Mouse (Mus musculus) forebrain, embryonic 14.5 days (tissue): ENCODE results near the gene Map1b. TPM values are rescaled to one million over a fixed set of nuclear protein-coding genes. Genes with fewer than 3 reads are reported as not detected.

ENCODE experiments used
- ATAC-seq: fragments of 200-750 bp; cut with Nextera tagmentation; 2 replicates; pipeline ENCODE4 v1.8.0; 2017; ENCODE audit warnings: mild to moderate bottlenecking, moderate library complexity
- DNase-seq: peaks from one replicate; pipeline ENCODE4 v3.0.0-alpha.2; 2015; ENCODE audit warnings: low spot score
- H3K27ac ChIP-seq: fragments of 300-500 bp; sonication (generic); 2 replicates; pipeline ENCODE4 v1.5.1; 2014; ENCODE audit warnings: low read depth, mild to moderate bottlenecking, control low read depth, low read length, moderate library complexity
- H3K27me3 ChIP-seq: fragments of 300-500 bp; sonication (generic); replicated peaks from 2 replicates; pipeline ENCODE4 v1.6.1; 2014; ENCODE audit warnings: low read length, control low read depth, mixed read lengths; ENCODE audit not compliant: control insufficient read depth, insufficient read depth
- H3K36me3 ChIP-seq: fragments of 300-500 bp; sonication (generic); 2 replicates; pipeline ENCODE4 v1.6.1; 2014; ENCODE audit warnings: low read length, control low read depth; ENCODE audit not compliant: control insufficient read depth, insufficient read depth
- H3K4me1 ChIP-seq: fragments of 300-500 bp; sonication (generic); 2 replicates; pipeline ENCODE4 v1.6.1; 2014; ENCODE audit warnings: antibody characterized with exemption, low read length, control low read depth; ENCODE audit not compliant: control insufficient read depth, insufficient read depth
- H3K4me2 ChIP-seq: fragments of 300-500 bp; sonication (generic); 2 replicates; pipeline ENCODE4 v1.6.1; 2014; ENCODE audit warnings: mild to moderate bottlenecking, control low read depth, low read length
- H3K4me3 ChIP-seq: fragments of 300-500 bp; sonication (generic); 2 replicates; pipeline ENCODE4 v1.5.1; 2014; ENCODE audit warnings: low read depth, low read length, control low read depth
- H3K9ac ChIP-seq: fragments of 300-500 bp; sonication (generic); 2 replicates; pipeline ENCODE4 v1.6.1; 2014; ENCODE audit warnings: mild to moderate bottlenecking, low read length, control low read depth, moderate library complexity
- H3K9me3 ChIP-seq: fragments of 300-500 bp; sonication (generic); replicated peaks from 2 replicates; pipeline ENCODE4 v1.6.1; 2016; ENCODE audit warnings: low read length, control low read depth, mixed read lengths; ENCODE audit not compliant: control insufficient read depth
- WGBS: fragments of 180-500 bp; shearing (Covaris S2); extraction: QIAGEN DNeasy Blood & Tissue Kit; methylation state at CpG from one replicate; pipeline ENCODE4 v1.1.7; 2014; 5-methylcytosine and 5-hydroxymethylcytosine counted together
- polyA plus RNA-seq: library from polyadenylated mRNA; unstranded; fragments of >200 nt; fragmentation: Nextera tagmentation; extraction: Ambion mirVana; gene quantifications from 2 replicates; pipeline ENCODE4 v1.2.1, GENCODE M21; 2014

Gene Map1b
- polyA plus RNA-seq, 1 experiment from 2014 or later: 1,380 TPM

- no peaks in the 10 kb centered on the region for H3K9me3 ChIP-seq
Observed at GRCm38 (mm10) chr13:99554960-99555359, 38.6 kb upstream of the Map1b start.

GRCm38 (mm10) chr13:99554466-99554865 lies 38.1 kb upstream of the Map1b start:
- no peak for ATAC-seq
- no peaks in the 10 kb centered on the region for H3K36me3 ChIP-seq
- WGBS: 72% methylated on average over 6 of the region's 6 CpGs
- H3K27ac ChIP-seq: 0 out of 2 replicates have a peak overlapping the region, but pooled peaks have one; percentile 14
- no peak overlapping the region for H3K9ac ChIP-seq
- DNase-seq: no peak
- no peaks in the 10 kb centered on the region for H3K27me3 ChIP-seq
- peaks cover 14% of the 10 kb centered on the region for H3K4me1 ChIP-seq
- H3K4me2 ChIP-seq: no peak overlapping the region
- H3K4me3 ChIP-seq: no peak overlapping the region
- H3K9me3 ChIP-seq: no peaks in the 10 kb centered on the region

More at GRCm38 (mm10) chr13:99554960-99555359, 38.6 kb upstream of the Map1b start:
- Histone ChIP-seq H3K27ac (0 out of 2 replicates have a peak overlapping the region, but pooled peaks have one; percentile 41), H3K36me3 (no peaks in the 10 kb centered on the region), H3K9ac (no peak overlapping the region), H3K4me2 (no peak overlapping the region), H3K4me3 (no peak overlapping the region), H3K4me1 (peaks cover 9% of the 10 kb centered on the region), H3K27me3 (no peaks in the 10 kb centered on the region)
- WGBS: 76% methylated on average over 8 of the region's 8 CpGs
- DNase-seq (peak; percentile 52), ATAC-seq (0 out of 2 replicates have a peak, but pooled peaks have one; percentile 55)

DNA sequence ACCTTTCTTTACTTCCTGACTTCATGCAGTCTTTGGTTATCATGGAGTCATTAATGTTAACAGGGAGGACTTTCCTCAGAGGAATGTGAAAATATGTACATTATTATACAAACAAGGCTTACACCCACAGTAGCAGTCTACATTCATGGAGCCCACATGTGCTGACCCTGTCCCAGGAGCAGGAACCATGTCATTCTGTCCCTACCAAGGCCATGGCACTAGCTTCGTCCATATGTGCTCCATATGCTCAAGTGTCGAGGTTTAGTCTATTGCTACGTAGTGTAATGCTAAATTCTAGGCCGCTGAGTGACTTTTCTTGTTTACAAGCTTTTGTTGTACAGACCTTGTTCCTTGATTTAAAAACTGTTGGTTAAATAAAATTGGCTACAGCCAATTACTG lies 36.0 kb upstream of the Map1b start:
- WGBS: 88% methylated on average over 4 of the region's 4 CpGs
- ATAC-seq (no peak), DNase-seq (no peak)
- no peak overlapping the region for H3K4me2 ChIP-seq
- no peaks in the 10 kb centered on the region for H3K27me3 ChIP-seq
- no peak overlapping the region for H3K27ac ChIP-seq
- H3K4me1 ChIP-seq: peaks cover 14% of the 10 kb centered on the region
- no peaks in the 10 kb centered on the region for H3K36me3 ChIP-seq
- no peak overlapping the region for H3K9ac ChIP-seq
- no peaks in the 10 kb centered on the region for H3K9me3 ChIP-seq
- no peak overlapping the region for H3K4me3 ChIP-seq

GRCm38 (mm10) chr13:99550679-99551369 lies 34.5 kb upstream of the Map1b start:
- Histone ChIP-seq H3K4me1 (peaks cover 14% of the 10 kb centered on the region), H3K27me3 (no peaks in the 10 kb centered on the region), H3K36me3 (no peaks in the 10 kb centered on the region), H3K4me3 (no peak overlapping the region), H3K9me3 (no peaks in the 10 kb centered on the region), H3K4me2 (no peak overlapping the region), H3K27ac (peak overlapping the region; percentile 34; the same call in 1 of the 2 replicates), H3K9ac (no peak overlapping the region)
- DNase-seq: no peak
- WGBS: 56% methylated on average over 12 of the region's 12 CpGs
- peak; percentile 57; the same call in 1 of the 2 replicates for ATAC-seq

DNA sequence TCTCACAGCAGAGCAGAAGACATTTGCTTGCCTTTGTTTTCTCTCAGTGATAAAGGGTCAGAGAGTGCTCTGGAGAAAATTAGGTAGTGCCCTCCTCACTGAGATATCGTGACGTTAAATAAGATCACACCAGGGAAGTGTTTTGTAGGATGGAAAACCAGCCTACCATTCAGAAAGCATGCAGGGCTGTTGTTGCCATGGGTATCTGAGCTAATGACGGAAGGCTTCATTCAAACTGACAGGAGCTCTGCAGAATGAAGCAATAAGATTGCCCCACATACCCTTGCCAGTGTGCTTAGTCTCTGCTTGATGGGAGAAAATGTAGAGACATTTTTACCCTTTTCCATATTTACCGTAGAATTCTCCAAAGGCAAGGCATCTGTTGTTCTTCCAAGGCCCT lies 33.7 kb upstream of the Map1b start:
- H3K4me3 ChIP-seq: no peak overlapping the region
- no peaks in the 10 kb centered on the region for H3K9me3 ChIP-seq
- 42% methylated on average over 4 of the region's 4 CpGs for WGBS
- H3K27me3 ChIP-seq: no peaks in the 10 kb centered on the region
- ATAC-seq (peak; percentile 29; the same call in 1 of the 2 replicates), DNase-seq (no peak)
- no peak overlapping the region for H3K27ac ChIP-seq
- H3K9ac ChIP-seq: no peak overlapping the region
- H3K4me1 ChIP-seq: peaks cover 14% of the 10 kb centered on the region
- H3K36me3 ChIP-seq: no peaks in the 10 kb centered on the region
- H3K4me2 ChIP-seq: no peak overlapping the region

GRCm38 (mm10) chr13:99549584-99549983 lies 33.2 kb upstream of the Map1b start:
- H3K9ac ChIP-seq: no peak overlapping the region
- no peaks in the 10 kb centered on the region for H3K9me3 ChIP-seq
- H3K27ac ChIP-seq: no peak overlapping the region
- H3K4me3 ChIP-seq: no peak overlapping the region
- peaks cover 14% of the 10 kb centered on the region for H3K4me1 ChIP-seq
- WGBS: 22% methylated on average over 9 of the region's 9 CpGs
- H3K36me3 ChIP-seq: no peaks in the 10 kb centered on the region
- DNase-seq: no peak
- no peak overlapping the region for H3K4me2 ChIP-seq
- peak; percentile 44; the same call in 1 of the 2 replicates for ATAC-seq
- no peaks in the 10 kb centered on the region for H3K27me3 ChIP-seq

GRCm38 (mm10) chr13:99546832-99547231 lies 30.5 kb upstream of the Map1b start:
- 96% methylated on average over 5 of the region's 5 CpGs for WGBS
- no peak overlapping the region for H3K4me3 ChIP-seq
- H3K27me3 ChIP-seq: no peaks in the 10 kb centered on the region
- H3K4me1 ChIP-seq: peaks cover 18% of the 10 kb centered on the region
- H3K9ac ChIP-seq: no peak overlapping the region
- no peaks in the 10 kb centered on the region for H3K9me3 ChIP-seq
- ATAC-seq (no peak), DNase-seq (no peak)
- H3K27ac ChIP-seq: no peak overlapping the region
- H3K36me3 ChIP-seq: no peaks in the 10 kb centered on the region
- no peak overlapping the region for H3K4me2 ChIP-seq

DNA sequence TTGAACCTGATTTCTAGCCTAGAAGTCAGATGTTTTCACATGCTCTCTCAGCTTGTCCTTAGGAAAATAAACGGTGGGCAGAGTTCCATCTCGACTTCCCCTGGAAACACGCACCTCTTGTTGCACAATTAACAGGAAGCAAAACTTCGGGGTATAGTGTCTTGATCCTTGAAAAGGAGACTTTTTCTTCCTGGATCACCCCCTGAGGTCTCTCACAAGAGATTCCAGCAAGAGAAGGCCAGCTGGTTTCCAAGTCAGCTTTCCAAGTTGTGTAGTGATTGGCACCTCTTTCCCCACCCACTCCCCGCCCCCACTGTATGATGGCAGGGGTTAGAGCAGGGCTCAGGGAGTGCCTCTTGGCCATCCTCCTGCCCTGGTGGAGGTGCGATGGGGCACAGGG lies 28.9 kb upstream of the Map1b start:
- H3K4me1 ChIP-seq: peaks cover 12% of the 10 kb centered on the region
- no peaks in the 10 kb centered on the region for H3K27me3 ChIP-seq
- no peak overlapping the region for H3K4me2 ChIP-seq
- DNase-seq (no peak), ATAC-seq (no peak)
- no peaks in the 10 kb centered on the region for H3K9me3 ChIP-seq
- WGBS: 62% methylated on average over 6 of the region's 6 CpGs
- no peak overlapping the region for H3K4me3 ChIP-seq
- no peaks in the 10 kb centered on the region for H3K36me3 ChIP-seq
- H3K27ac ChIP-seq: no peak overlapping the region
- no peak overlapping the region for H3K9ac ChIP-seq
